Mouse (Mus musculus): Measurements from ENCODE around the gene Ifngr2.

The Ifngr2 gene

DNA sequence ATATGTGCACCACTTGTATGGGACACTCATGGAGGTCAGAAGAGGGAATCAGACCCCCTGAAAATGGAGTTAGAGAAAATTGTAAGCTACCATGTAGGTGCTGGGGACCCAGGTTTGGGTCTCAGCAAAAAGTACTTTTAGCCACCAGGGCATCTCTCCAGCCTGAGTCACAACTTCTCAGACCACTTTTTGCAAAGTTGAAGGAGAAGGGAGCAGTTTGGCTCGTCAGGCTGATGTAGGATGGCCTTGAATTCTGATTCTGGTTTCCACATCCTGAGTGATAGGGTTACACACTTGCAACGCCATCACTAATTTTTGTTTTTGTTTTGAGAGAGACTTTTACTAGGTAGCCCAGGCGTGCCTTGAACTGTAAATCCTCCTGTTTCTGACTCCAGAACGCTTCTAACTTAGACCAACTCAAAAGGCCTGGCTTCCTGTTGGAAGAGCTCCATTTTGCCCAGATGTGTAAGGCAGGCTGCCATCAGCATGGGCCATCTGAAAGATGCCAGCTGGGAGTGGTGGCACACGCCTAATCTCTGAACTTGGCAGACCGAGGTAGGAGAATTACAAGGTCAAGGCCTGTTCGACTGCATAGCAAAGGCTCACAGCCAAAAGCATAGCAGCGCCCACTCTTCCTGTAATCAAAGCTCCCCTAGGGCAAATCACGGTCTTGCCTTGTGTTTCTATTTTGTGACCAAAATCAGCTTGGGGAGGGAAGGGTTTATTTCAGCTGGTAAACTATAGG lies 62.8 kb downstream of the Ifngr2 start:
- no peak for DNase-seq (ENCODE audit: low read depth, low spot score)

DNA sequence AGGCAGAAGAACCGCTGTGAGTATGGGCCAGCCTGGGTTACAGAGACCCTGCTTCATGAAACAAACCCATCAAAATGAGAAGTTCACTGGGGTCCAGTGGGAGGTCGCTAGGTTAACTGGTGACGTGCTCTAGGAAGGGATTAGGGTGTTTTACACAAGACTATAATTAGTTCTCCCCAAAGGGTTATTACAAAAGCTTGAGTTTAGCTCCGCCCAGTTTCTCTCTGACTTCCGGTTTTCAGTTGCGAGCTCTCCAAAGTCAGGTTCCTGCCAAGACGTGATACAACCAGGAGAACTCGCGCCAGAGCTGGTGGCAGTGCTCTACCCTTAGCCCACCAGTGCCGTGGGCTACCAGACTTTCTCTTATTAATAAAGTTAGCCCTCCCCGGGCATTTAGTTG lies 64.4 kb downstream of the Ifngr2 start:
- DNase-seq (ENCODE audit: low read depth, low spot score): no peak

DNA sequence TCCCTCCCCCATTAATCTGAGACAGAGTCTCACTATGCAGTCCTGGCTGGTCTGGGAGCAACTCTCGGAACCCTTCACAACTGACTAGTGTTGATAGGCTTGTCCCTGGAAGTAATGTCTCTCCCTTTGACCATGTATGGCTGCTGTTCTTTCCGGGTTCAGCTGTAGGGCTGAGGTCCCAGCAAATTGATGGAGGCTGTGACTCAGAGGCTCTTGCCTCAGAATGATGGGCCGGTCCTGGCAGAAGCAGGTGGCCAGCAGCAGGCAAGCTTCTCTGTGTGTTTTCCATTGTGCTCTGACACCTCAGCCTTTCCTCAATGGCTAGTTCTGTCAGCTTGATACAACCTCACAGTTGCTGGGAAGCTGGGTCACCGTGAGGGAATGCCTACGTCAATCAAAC lies 65.7 kb downstream of the Ifngr2 start:
- DNase-seq (ENCODE audit: low read depth, low spot score): no peak

GRCm38 (mm10) chr16:91614552-91614951 lies 67.7 kb downstream of the Ifngr2 start:
- no peak for DNase-seq (ENCODE audit: low read depth, low spot score)

Data from mesoderm, embryonic 11.5 days (tissue).